Mouse (Mus musculus) myocyte (in vitro differentiated cells): ENCODE measurements around the gene Nid2. TPM values are rescaled to one million over a fixed set of nuclear protein-coding genes. Genes with fewer than 3 reads are reported as not detected.

ENCODE experiments used
- H3K27me3 ChIP-seq: one replicate; pipeline ENCODE4 v1.6.1; 2011; ENCODE audit not compliant: control insufficient read depth, insufficient read depth, insufficient read length
- H3K36me3 ChIP-seq: one replicate; pipeline ENCODE4 v1.6.1; 2011; ENCODE audit not compliant: control insufficient read depth, insufficient read depth
- H3K4me2 ChIP-seq: one replicate; pipeline ENCODE4 v1.6.1; 2011; ENCODE audit warnings: low read depth, control low read depth
- H3K4me3 ChIP-seq: one replicate; pipeline ENCODE4 v1.5.1; 2011; ENCODE audit warnings: mild to moderate bottlenecking, control low read depth, moderate library complexity
- H3K79me2 ChIP-seq: one replicate; pipeline ENCODE4 v1.6.1; 2011; ENCODE audit not compliant: control insufficient read depth, insufficient read depth
- H3ac ChIP-seq: one replicate; pipeline ENCODE4 v1.6.1; 2011; ENCODE audit not compliant: control insufficient read depth, insufficient read length
- CEBPB ChIP-seq: IDR thresholded peaks from 2 replicates; pipeline ENCODE4 v1.6.1; 2011; ENCODE audit warnings: mild to moderate bottlenecking, moderate library complexity; ENCODE audit not compliant: poor library complexity, insufficient read depth, severe bottlenecking
- E2F4 ChIP-seq: IDR thresholded peaks from one replicate; pipeline ENCODE4 v1.6.1; 2011; ENCODE audit warnings: mild to moderate bottlenecking, control low read depth, moderate library complexity; ENCODE audit not compliant: insufficient read depth
- MAX ChIP-seq: IDR thresholded peaks from one replicate; pipeline ENCODE4 v1.6.1; 2011; ENCODE audit warnings: low read depth, mild to moderate bottlenecking, control low read depth
- MYOD1 ChIP-seq, 3 experiments: IDR thresholded peaks; one replicate each; pipeline ENCODE4 v1.6.1; 2011; ENCODE audit warnings: control low read depth in 2 of 3, low read depth in 2 of 3, mild to moderate bottlenecking in 2 of 3, moderate library complexity in 1 of 3; ENCODE audit not compliant: insufficient read length in 2 of 3, control insufficient read depth in 1 of 3
- MYOG ChIP-seq, 3 experiments: IDR thresholded peaks; one replicate each; pipeline ENCODE4 v1.6.1; 2011; ENCODE audit warnings: control low read depth in 2 of 3, low read depth in 2 of 3, mild to moderate bottlenecking in 2 of 3; ENCODE audit not compliant: insufficient read length in 2 of 3, control insufficient read depth in 1 of 3, insufficient read depth in 1 of 3
- POLR2A ChIP-seq: IDR thresholded peaks from one replicate; pipeline ENCODE4 v1.6.1; 2011; ENCODE audit warnings: low read depth, mild to moderate bottlenecking, control low read depth, moderate library complexity; ENCODE audit not compliant: insufficient read length
- POLR2AphosphoS2 ChIP-seq: IDR thresholded peaks from one replicate; pipeline ENCODE4 v1.6.1; 2011; ENCODE audit warnings: low read depth, control low read depth; ENCODE audit not compliant: insufficient read length
- REST ChIP-seq: IDR thresholded peaks from one replicate; pipeline ENCODE4 v1.6.1; 2011; ENCODE audit warnings: mild to moderate bottlenecking, control low read depth, moderate library complexity; ENCODE audit not compliant: insufficient read depth, insufficient read length
- SRF ChIP-seq: IDR thresholded peaks from one replicate; pipeline ENCODE4 v1.6.1; 2011; ENCODE audit warnings: low read depth; ENCODE audit not compliant: control insufficient read depth, insufficient read length
- TCF12 ChIP-seq: IDR thresholded peaks from one replicate; pipeline ENCODE4 v1.6.1; 2011; ENCODE audit warnings: mild to moderate bottlenecking, control low read depth; ENCODE audit not compliant: poor library complexity, insufficient read depth, severe bottlenecking
- TCF3 ChIP-seq: IDR thresholded peaks from one replicate; pipeline ENCODE4 v1.6.1; 2011; ENCODE audit warnings: low read depth, control low read depth; ENCODE audit not compliant: insufficient read length
- USF1 ChIP-seq: IDR thresholded peaks from one replicate; pipeline ENCODE4 v1.6.1; 2011; ENCODE audit warnings: low read depth, mild to moderate bottlenecking, control low read depth, moderate library complexity
- polyA plus RNA-seq: library from polyadenylated mRNA; unstranded; fragments of >200 nt; fragmentation: generic; extraction: Trizol; gene quantifications from one replicate; pipeline ENCODE4 v1.2.1, GENCODE M21; 2012; ENCODE audit warnings: missing spikeins

Nid2 gene
- polyA plus RNA-seq, 1 experiment, result 52.6 TPM

GRCm38 (mm10) chr14:19720044-19720611 lies 30.9 kb upstream of the Nid2 start:
- Histone ChIP-seq H3K27me3 (no peaks in the 10 kb centered on the region), H3K36me3 (no peaks in the 10 kb centered on the region)
- no peak for TF ChIP-seq MAX
- TF ChIP-seq CEBPB, result no peak
- TF ChIP-seq MYOG (IDR thresholded peaks at IDR 0.05; ENCODE audit: control insufficient read depth in 1 of 3, insufficient read depth in 1 of 3, insufficient read length in 2 of 3, low read depth in 2 of 3), result no peak
- TF ChIP-seq POLR2A, result no peak
- no peak for TF ChIP-seq TCF12
- no peak for TF ChIP-seq TCF3
- no peak for TF ChIP-seq E2F4
- TF ChIP-seq POLR2AphosphoS2, result no peak
- no peak for TF ChIP-seq MYOD1 (IDR thresholded peaks at IDR 0.05; ENCODE audit: control insufficient read depth in 1 of 3, insufficient read length in 2 of 3, low read depth in 2 of 3)
- no peak for TF ChIP-seq REST
- no peak for TF ChIP-seq USF1
- TF ChIP-seq SRF, result no peak

GRCm38 (mm10) chr14:19728278-19728677 lies 22.8 kb upstream of the Nid2 start:
- H3K4me3 ChIP-seq, result no peak overlapping the region
- H3K36me3 ChIP-seq, result no peaks in the 10 kb centered on the region

More at GRCm38 (mm10) chr14:19720044-19720611, 30.9 kb upstream of the Nid2 start:
- H3K79me2 ChIP-seq, result no peaks in the 10 kb centered on the region
- no peak overlapping the region for H3K4me3 ChIP-seq
- no peak overlapping the region for H3ac ChIP-seq
- no peak overlapping the region for H3K4me2 ChIP-seq

GRCm38 (mm10) chr14:19728737-19729136 lies 22.3 kb upstream of the Nid2 start:
- Histone ChIP-seq H3K4me2 (no peak overlapping the region), H3K4me3 (no peak overlapping the region), H3K36me3 (no peaks in the 10 kb centered on the region), H3ac (no peak overlapping the region), H3K27me3 (no peaks in the 10 kb centered on the region), H3K79me2 (no peaks in the 10 kb centered on the region)
- TF ChIP-seq CEBPB (no peak), MYOG (IDR thresholded peaks at IDR 0.05; ENCODE audit: control insufficient read depth in 1 of 3, insufficient read depth in 1 of 3, insufficient read length in 2 of 3, low read depth in 2 of 3) (no peak), POLR2AphosphoS2 (no peak), SRF (no peak), TCF12 (no peak), MYOD1 (IDR thresholded peaks at IDR 0.05; ENCODE audit: control insufficient read depth in 1 of 3, insufficient read length in 2 of 3, low read depth in 2 of 3) (no peak), USF1 (no peak), E2F4 (no peak), MAX (no peak), TCF3 (no peak), POLR2A (no peak)

More at GRCm38 (mm10) chr14:19728278-19728677, 22.8 kb upstream of the Nid2 start:
- H3K4me2 ChIP-seq, result no peak overlapping the region
- no peaks in the 10 kb centered on the region for H3K27me3 ChIP-seq
- no peaks in the 10 kb centered on the region for H3K79me2 ChIP-seq
- TF ChIP-seq MYOG (IDR thresholded peaks at IDR 0.05; ENCODE audit: control insufficient read depth in 1 of 3, insufficient read depth in 1 of 3, insufficient read length in 2 of 3, low read depth in 2 of 3) (no peak), MYOD1 (IDR thresholded peaks at IDR 0.05; ENCODE audit: control insufficient read depth in 1 of 3, insufficient read length in 2 of 3, low read depth in 2 of 3) (no peak), POLR2A (no peak), USF1 (no peak), TCF12 (no peak), E2F4 (no peak)
- H3ac ChIP-seq, result no peak overlapping the region

- no peaks in the 10 kb centered on the region for H3K27me3 ChIP-seq
- H3K4me3 ChIP-seq, result no peak overlapping the region
- H3K4me2 ChIP-seq, result no peak overlapping the region
- H3K36me3 ChIP-seq, result no peaks in the 10 kb centered on the region
- no peak overlapping the region for H3ac ChIP-seq
- TF ChIP-seq TCF3 (no peak), POLR2AphosphoS2 (no peak), E2F4 (no peak), CEBPB (0 out of 2 replicates have a peak, but pooled peaks have one; percentile 1), POLR2A (no peak)
- H3K79me2 ChIP-seq, result no peaks in the 10 kb centered on the region
Measured at GRCm38 (mm10) chr14:19732097-19732496, 19.0 kb upstream of the Nid2 start.

- H3K4me3 ChIP-seq, result no peak overlapping the region
- no peaks in the 10 kb centered on the region for H3K79me2 ChIP-seq
- no peaks in the 10 kb centered on the region for H3K36me3 ChIP-seq
- H3K27me3 ChIP-seq, result no peaks in the 10 kb centered on the region
- TF ChIP-seq REST, result no peak
- no peak for TF ChIP-seq TCF12
- no peak for TF ChIP-seq MYOD1 (IDR thresholded peaks at IDR 0.05; ENCODE audit: control insufficient read depth in 1 of 3, insufficient read length in 2 of 3, low read depth in 2 of 3)
- TF ChIP-seq SRF, result no peak
- no peak for TF ChIP-seq MAX
- TF ChIP-seq POLR2AphosphoS2, result no peak
- no peak for TF ChIP-seq MYOG (IDR thresholded peaks at IDR 0.05; ENCODE audit: control insufficient read depth in 1 of 3, insufficient read depth in 1 of 3, insufficient read length in 2 of 3, low read depth in 2 of 3)
- no peak for TF ChIP-seq POLR2A
- no peak for TF ChIP-seq CEBPB
- TF ChIP-seq TCF3, result no peak
- no peak for TF ChIP-seq E2F4
- TF ChIP-seq USF1, result no peak
- no peak overlapping the region for H3ac ChIP-seq
- H3K4me2 ChIP-seq, result no peak overlapping the region
Measured at GRCm38 (mm10) chr14:19733490-19734282, 17.4 kb upstream of the Nid2 start.
